Mouse (Mus musculus): ENCODE results near the gene Slc25a14.

GRCm38 (mm10) chrX:48694864-48695371 lies 71.7 kb downstream of the Slc25a14 start, which contains the start of gene Rbmx2:
- no peak for TF ChIP-seq EP300 (IDR thresholded peaks at IDR 0.05)
- TF ChIP-seq CTCF (IDR thresholded peaks at IDR 0.05): no peak
